Mouse (Mus musculus): Measurements from ENCODE around the gene Pigf. TPM values are rescaled to one million over a fixed set of nuclear protein-coding genes. Genes with fewer than 3 reads are reported as not detected.
"Not testable (repeated sequence)": the region's sequence is repeated elsewhere in the genome, so short reads cannot be mapped to it uniquely, and the experiment has no call there.

The Pigf gene
- total RNA-seq (2021) = 10 to 100 TPM; 16.5 to 19.1 TPM

DNA sequence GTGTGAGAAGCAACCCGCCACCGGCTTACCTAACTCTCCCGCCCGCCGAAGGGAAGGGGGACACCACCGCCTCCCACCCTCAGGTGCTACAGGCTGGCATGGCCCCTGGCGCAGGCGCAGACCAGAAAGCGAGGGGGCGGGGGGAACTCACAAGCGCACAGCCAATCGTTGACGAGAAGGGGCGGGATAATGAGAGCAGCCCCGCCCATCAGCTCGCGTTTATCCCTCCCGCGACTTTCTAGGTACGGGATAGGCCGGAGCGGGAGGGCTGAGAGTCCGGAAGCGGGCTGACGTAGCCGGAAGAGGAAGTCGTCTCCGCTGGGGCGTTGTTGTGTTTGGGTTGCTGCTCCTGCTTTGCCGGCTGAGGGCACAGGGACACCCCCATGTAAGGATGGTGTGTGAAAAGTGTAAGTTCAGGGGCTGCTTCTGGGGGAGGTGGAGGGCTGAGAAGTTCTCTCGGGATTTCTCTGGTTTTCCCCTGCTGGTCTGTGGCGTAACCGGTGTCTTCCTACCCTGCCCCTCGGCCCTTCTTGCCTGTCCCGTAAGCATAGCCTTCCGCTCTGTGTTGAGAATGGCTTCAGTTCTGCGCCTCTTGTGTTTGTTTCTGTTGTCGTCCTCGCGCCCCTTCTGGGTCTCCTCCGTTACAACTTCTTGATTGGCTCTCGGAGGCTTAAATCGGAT lies at the start of gene Pigf, which contains the start of gene Cript:
Gene Pigf (minus strand): TSS at position 138 of the 681 bp plus-strand sequence.
Gene Cript (plus strand): TSS at position 282 of the 681 bp plus-strand sequence.
- DNase-seq (ENCODE audit: low spot score in 2 of 2) = peak; percentile 98 to 99
- intact Hi-C loops (cut with DNase I) = loop anchor here (5.0 kb wide), 1 partner anchor 63 kb away; the partner anchor contains the start of gene Rhoq

DNA sequence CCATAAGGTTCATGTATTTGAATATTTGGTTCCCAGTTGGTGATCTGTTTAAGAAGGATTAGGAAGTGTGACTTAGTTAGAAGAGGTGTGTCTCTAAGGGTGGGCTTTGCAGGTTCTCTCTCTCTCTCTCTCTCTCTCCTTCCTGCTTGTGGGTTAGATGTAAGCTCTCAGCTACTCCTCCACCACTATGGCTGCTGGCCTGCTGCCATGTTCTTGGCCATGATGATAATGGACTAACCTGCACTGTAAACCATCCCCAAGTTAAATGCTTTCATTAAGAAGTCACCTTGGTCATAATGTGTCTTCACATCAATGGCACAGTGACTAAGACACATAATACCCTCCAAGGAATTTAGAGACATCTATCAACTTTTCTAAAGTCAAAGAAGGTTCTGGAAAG lies 48.3 kb upstream of the Pigf start:
- intact Hi-C loops (cut with DNase I) = no loop called here
- no peak for DNase-seq (ENCODE audit: low spot score in 2 of 2)

DNA sequence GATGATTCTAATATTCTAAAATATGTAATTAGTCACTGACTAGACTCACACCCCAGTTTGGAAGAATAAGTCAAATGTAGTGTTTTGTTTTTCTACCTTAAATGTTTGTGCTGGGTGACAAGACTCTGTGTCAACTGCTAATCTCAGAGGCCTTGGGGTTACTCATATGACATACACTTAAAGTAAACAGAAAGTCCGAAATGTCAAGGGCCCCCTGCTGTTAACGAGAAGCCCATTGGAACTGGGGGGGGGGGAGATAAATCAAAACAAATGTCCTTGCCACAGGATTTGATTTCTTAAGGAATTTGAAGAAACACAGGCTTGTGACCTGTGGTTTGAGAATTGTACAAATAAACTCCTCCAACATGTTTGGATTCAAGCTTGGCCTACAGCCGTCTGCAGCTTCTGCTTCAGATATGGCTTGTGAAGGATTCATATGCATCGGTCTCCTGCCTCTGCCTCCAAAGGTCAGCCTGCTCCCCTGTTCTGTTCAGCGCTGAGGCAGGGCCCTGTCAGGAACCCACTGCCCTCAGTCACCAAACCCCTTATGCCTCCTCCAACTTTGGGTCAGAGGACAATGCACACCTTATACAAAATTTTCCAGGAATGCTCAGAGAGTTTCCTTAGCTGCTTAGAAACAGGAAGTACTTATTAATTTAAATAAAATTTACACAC lies 47.7 kb upstream of the Pigf start:
- intact Hi-C loops (cut with DNase I) = no loop called here
- DNase-seq (ENCODE audit: low spot score in 2 of 2) = no peak

DNA sequence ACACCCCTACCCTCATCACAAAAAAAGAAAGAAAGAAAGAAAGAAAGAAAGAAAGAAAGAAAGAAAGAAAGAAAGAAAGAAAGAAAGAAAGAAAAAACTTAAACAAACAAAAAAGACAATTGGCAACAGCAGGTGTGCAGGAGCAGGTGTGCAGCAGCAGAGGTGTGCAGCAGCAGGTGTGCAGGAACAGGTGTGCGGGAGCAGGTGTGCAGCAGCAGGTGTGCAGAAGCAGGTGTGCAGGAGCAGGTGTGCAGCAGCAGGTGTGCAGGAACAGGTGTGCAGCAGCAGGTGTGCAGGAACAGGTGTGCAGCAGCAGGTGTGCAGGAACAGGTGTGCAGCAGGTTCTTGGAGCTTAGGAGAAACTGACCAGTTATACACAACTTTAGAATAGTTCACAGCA lies 47.0 kb upstream of the Pigf start:
- DNase-seq (ENCODE audit: low spot score in 2 of 2); intact Hi-C loops (cut with DNase I): not testable (repeated sequence)

DNA sequence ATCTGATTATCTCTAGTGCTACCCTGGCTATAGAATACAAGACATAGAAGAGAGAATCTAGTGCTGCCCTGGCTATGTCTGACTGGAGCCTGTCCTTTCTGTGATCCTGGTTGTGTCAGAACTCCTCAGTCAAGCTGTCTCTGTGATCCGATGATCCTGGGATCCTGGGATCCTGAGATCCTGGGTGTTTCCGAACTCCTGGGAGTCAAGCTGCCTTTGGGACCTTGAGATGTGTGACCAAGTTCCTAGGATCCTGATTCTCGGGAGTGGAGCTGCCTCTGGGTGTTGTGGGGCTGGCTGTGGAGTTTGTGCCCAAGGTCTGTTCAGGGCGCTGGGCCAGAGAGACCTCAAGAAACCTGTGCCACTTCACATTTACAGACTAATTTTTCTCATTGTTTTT lies 43.8 kb upstream of the Pigf start:
- intact Hi-C loops (cut with DNase I) = no loop called here
- no peak for DNase-seq (ENCODE audit: low spot score in 2 of 2)

DNA sequence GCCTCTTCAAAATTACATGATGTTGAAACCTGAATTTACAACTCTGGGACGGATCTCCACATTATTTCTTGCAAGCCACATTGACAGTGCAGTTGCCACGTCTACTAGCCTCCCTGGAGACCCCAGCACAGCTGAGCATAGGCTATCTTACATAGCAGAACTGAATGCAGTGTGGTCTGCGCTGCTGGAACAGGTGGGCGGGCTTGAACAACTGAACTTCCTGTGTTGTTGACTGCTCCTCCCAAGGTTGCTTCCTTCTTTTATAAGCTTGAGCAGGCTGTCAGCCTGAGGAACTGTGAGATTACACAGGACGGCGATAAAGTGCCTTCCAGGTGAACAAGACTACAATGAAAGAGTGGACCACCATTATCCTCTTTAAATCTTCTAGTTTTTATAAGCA lies 38.8 kb upstream of the Pigf start:
- no peak for DNase-seq (ENCODE audit: low spot score in 2 of 2)
- intact Hi-C loops (cut with DNase I) = no loop called here

DNA sequence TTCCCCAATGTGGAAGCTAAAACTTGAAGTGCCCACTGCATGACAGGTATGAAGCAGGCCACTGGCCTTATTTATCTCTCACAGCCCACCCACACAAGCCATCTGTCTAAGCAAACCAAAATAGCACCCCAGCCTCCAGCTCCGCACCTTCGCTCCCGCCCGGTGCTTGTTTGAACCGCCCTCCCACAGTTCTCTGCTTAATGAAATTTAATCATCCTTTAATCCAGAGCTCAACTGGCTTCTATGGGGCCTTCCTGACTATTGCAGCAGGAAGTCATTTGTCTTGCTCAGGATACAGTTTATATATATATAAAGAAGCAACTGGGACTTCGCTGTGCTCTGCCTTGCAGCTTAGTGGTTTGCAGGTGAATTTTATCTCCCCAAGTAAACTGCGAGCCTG lies 38.3 kb upstream of the Pigf start:
- DNase-seq (ENCODE audit: low spot score in 2 of 2) = no peak
- intact Hi-C loops (cut with DNase I) = no loop called here

DNA sequence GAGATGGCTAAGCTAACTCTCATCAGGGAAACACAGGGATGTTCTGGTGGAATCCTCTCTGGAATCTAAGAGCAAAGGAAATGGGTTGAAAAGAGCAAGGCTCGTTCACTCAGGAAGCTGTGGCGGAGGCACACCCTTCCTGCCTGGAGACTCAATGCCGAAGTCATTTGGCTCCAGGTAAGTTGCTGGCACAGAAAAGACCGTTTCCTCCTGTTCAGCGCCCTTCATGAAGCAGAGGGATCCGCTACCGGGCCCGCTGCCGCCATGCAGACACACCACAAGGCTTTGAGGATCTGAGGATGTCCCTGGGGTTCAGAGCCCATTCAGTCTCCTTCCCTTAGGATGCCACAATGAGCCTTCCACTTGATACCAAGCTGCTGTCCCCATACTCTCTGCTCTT lies 37.4 kb upstream of the Pigf start:
- no peak for DNase-seq (ENCODE audit: low spot score in 2 of 2)
- intact Hi-C loops (cut with DNase I) = no loop called here

DNA sequence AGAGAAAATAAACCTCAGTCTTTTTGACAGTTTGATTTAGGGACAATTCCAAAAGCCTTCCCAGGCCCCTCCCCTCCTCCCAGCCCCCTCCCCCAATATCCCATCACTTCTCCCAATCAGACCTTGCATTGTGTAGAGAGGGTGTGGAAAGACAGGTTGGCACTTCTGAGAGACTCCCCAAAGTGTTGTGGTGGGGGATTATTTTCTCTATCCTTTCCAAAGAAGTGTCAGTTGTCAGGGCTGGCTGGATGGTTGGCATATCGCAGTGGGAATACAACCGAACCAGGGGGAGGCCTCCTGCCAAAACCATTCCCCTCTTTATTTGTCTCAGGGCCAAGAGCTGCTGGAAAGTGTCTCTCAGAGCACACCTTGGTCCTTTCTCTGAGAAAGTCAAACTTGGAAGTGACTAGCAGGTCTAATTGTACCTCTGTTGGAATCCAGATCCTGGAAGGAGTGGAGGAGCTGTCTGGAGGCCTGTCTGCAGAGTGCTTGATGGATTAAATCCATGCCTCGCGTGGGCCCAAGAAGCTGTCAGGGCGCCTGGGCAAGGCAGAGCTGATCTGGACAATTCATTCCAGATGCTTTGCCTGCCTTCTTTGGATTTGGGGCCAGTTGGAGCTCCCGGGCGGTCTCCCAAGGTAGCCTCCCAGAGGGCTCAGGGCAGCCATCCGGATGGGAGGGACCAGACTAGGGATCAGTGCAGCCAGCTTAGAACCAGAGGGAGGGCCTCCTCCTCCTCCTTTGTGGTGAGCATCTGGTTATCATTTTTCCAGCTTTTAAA lies 32.5 kb upstream of the Pigf start:
- no peak for DNase-seq (ENCODE audit: low spot score in 2 of 2)
- intact Hi-C loops (cut with DNase I) = no loop called here

DNA sequence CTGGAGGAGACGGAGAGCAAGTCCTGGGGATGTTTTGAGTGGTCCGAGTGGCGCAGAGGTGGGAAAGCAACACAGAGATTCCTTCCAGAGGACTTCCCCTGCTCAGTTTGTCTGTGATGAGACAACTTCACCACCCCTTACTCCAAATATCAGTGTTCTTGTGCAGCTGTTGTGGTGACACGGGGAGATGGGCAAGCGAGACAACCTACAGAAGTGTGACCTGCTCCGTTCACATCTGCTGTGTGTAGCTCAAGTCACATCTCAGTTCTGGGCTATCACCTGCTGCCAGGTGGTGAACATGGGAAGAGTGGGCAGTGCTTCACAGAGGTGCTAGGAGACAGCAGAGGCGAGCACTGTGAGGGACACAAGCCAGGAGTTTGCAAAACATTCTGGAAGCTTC lies 31.6 kb upstream of the Pigf start:
- no peak for DNase-seq (ENCODE audit: low spot score in 2 of 2)
- intact Hi-C loops (cut with DNase I) = no loop called here

DNA sequence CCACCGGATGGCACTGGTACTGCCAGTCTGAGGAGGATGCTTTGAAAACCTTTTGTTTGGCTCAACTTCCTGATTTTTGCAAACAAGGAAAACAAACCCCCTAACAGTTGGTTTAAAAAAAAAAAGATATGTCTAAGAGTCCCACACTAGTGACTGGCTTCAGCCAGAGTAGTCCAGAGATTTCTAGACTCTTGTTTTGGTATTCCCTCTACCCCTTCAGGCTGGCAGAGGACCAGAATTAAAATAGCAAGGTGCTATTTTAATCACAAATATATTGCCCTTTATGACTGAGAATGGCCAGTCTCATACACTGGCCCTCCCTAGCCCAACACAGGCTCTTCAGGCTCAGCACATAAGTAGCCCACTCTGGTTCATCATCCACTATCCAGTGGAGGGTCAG lies 30.5 kb upstream of the Pigf start:
- intact Hi-C loops (cut with DNase I) = no loop called here
- DNase-seq (ENCODE audit: low spot score in 2 of 2) = no peak

DNA sequence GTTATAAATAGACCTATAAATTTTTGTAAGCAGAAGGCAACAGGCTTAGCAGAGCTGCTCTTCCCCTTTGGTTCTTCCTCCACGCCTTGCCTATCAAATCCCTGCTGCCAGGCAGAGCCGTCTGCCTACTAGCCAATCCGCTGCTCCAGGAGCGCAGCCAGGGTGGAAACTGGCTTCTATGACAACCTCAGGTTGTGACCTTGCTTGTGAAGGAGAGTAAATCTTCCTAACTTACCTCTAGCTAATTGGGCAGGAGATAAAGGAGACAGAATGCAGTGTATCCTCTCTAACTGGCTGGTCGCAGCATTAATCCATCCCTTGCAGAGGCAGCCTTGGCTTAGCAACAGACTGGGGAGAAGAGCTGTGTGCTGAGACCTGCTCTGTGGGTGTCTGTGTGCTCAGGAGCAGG lies 29.8 kb upstream of the Pigf start:
- peak; percentile 63 to 69 for DNase-seq (ENCODE audit: low spot score in 2 of 2)
- intact Hi-C loops (cut with DNase I) = no loop called here

DNA sequence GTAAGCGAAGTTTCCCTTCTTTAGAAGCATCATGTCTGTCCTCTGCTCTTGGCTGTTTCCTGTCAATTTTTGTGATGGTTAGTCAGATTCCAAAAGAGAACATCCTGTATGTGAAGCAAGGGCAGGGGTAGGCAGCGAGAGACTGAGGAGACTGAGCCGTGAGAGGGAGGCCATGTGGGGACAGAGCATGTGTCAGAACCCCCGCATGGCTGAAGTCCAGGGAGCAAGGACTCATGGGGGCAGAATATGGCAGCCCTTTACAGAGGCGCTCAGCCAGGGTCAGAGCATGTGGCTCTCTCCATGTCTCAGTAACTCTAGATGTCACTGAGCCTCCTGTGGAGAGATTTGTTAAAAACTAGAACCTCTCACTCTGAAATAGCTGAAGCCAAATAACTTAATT lies 28.7 kb upstream of the Pigf start:
- DNase-seq (ENCODE audit: low spot score in 2 of 2) = no peak
- intact Hi-C loops (cut with DNase I) = no loop called here

DNA sequence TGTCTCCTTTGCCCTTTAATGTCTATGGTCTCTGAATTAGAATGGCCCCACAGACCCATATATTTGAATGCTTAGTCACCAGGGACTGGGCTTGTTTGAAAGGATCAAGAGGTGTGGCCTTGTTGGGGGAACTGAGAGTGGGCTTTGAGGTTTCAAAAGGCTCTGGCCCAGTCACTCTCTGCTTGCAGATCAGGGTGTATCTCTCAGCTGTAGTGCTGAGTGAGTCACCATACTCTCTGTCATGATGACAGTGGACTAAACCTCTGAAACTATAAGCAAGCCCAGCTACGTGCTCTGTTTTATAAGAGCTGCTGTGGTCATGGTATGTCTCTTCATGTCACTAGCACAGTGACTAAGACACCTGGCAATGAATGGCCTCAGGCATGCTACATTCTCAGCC lies 27.2 kb upstream of the Pigf start:
- intact Hi-C loops (cut with DNase I) = no loop called here
- DNase-seq (ENCODE audit: low spot score in 2 of 2) = no peak

DNA sequence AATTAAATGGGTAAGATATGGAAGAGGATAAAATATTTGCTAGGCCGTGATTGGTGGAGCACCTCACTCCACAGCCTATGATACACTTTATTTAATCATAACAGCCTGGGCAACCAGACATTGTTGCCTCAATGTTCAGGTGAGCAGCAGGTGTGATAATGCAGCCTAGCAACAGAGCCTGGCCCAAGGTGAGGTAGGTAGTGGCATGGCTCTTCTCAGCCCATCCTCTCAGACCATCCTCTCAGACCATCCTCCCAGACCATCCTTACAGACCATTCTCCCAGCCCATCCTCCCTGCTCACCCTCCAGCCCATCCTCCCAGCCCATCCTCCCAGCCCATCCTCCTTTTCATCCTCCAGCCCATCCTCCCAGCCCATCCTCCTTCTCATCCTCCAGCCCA lies 26.4 kb upstream of the Pigf start:
- intact Hi-C loops (cut with DNase I) = no loop called here
- no peak for DNase-seq (ENCODE audit: low spot score in 2 of 2)

DNA sequence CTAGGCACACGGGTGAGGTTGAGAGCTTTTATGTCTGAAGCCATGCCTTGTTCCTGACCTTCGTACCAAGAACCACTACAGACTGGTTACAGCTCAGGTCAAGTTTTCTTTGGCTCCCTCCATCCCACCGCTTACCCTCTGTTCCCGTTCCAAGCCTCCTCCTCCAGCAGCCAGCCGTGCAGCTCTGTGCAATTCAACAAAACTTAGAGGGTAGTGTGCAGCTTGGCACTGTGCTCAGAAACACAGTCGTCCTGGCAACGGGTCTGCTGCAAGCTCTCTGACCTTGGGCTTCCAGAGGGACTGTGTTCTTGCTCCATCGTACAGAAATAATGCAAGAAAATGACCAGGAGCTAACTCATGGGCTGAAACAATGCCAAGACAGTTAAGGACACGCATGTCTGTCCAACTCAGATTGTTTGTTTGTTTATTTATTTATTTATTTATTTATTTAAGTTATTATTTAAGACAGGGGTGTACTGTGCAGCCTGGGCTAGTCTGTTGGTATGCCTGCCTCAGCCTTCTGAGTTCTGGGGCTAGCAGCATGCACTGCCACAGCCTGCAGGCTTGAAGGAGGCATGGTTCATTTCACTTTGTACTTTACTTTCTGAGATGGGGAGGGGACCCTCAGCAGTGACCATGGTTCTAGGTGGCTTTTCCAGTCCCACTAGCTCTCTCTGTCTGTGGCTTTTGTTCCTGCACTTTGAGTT lies 25.4 kb upstream of the Pigf start:
- intact Hi-C loops (cut with DNase I) = no loop called here

DNA sequence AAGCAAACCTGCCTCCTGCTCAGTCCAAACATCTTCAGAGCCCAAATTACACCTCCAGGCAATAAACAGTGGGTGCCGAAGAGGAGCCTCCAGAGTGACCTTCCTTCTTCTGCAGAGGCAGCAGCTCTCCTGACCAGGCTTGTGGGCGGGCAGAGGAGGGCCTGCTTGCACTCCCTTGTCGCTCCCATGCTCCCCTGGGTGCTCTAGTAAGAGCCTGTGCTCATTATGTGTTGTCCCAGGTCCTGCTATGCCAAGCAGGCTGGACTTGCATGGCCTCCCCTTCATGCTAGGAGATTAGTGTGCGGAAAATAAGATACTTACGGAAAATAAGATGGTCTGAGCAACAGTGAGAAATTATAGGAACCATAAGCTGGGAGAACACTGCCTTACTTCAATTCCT lies 24.5 kb upstream of the Pigf start:
- intact Hi-C loops (cut with DNase I) = loop anchor here (10.0 kb wide), 1 partner anchor 525 kb away; no protein-coding TSS in a partner anchor
- DNase-seq (ENCODE audit: low spot score in 2 of 2) = no peak

More for the DNA sequence above, 25.4 kb upstream of the Pigf start:
- DNase-seq (ENCODE audit: low spot score in 2 of 2) = peak; percentile 41 to 55

DNA sequence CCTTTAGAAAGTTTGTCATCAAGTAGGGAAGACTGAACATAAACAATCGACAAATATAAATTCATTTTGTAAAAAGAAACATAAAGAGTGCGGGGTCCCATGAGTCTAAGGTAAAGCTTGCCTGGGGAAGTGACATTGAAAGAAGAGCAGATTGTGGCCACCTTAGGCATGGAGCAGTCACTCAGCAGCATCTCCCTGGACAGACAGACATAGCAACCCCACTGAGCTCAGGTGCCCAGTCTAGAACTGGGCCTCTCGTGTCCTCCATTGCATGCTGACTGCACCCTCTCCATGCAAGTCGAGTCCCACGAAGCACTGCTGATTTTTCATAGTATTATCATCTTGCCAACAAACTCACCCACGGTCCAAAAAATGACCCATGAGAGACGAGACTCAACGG lies 19.6 kb upstream of the Pigf start:
- DNase-seq (ENCODE audit: low spot score in 2 of 2) = no peak
- intact Hi-C loops (cut with DNase I) = loop anchor here (2.0 to 10.0 kb wide), 5 partner anchors 63 to 530 kb away; partner anchors contain the start of genes Rhoq and Socs5

DNA sequence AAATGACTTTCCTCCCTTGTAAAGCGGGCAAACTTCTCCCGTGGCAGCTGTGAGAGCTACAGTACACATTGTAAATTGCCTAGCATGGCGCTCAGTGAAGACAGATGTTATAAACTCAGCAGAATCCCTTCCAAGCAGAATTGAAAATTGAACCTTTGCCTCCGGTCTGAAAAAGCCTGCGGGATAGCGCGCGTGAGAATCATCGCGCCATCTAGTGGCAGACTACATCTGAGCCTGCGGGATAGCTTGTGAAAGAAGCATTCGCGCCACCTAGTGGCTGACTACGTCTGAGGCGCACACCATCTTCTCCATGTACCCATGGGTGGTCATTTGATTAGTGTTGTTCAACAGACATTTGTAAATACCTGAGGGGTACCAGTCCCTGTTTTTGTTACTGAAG lies 19.2 kb upstream of the Pigf start:
- intact Hi-C loops (cut with DNase I) = loop anchor here (2.0 to 10.0 kb wide), 5 partner anchors 63 to 530 kb away; partner anchors contain the start of genes Rhoq and Socs5

DNA sequence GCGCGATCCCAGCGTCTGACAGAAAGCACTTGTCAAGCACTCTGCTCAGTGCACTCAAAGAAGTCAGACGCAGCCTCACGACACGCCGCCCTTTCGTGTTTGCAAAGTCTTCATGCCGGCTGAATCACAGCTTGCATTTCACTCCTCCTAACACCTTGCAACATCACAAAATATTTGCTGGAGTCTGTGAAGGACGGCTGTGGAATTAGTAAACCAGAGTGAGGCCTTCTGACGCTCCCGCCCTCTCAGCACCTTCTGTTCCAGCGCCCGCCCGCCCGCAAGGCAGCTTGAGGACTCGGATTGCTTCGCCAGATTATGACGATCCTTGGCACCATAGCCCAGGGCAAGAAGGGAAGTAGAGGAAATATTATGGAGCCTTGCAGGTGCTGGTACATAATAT lies 16.5 kb upstream of the Pigf start:
- intact Hi-C loops (cut with DNase I) = loop anchor here (1.0 to 10.0 kb wide), 4 partner anchors 66 to 533 kb away; partner anchors contain the start of genes Rhoq and Socs5
- DNase-seq (ENCODE audit: low spot score in 2 of 2) = peak; percentile 66 to 86

More for the DNA sequence above, 19.2 kb upstream of the Pigf start:
- DNase-seq (ENCODE audit: low spot score in 2 of 2) = peak; percentile 92 to 94
